Mouse (Mus musculus): ENCODE measurements at regions not wholly inside any gene's neighbourhood (a gene's known extent, or its start where the extent isn't known, plus 50 kb on each side); places are given as distances from the start of the nearest gene placed in this dataset.

GRCm38 (mm10) chr1:27642118-27642517, 954.9 kb upstream of the 4931408C20Rik start:
- DNase-seq (ENCODE audit: low spot score in 2 of 2) = peak; percentile 41 to 47

GRCm38 (mm10) chr1:27629101-27629500, 941.8 kb upstream of the 4931408C20Rik start:
- no peak for DNase-seq (ENCODE audit: low spot score in 2 of 2)

- DNase-seq (ENCODE audit: low spot score in 2 of 2) = no peak
Measured at GRCm38 (mm10) chr1:27616250-27616649, 929.0 kb upstream of the 4931408C20Rik start.

- DNase-seq (ENCODE audit: low spot score in 2 of 2) = peak; percentile 49 to 63
Measured at GRCm38 (mm10) chr1:27608606-27609005, 921.3 kb upstream of the 4931408C20Rik start.

- DNase-seq (ENCODE audit: low spot score in 2 of 2) = no peak
Measured at GRCm38 (mm10) chr1:27578776-27579175, 891.5 kb upstream of the 4931408C20Rik start.

- DNase-seq (ENCODE audit: low spot score in 2 of 2) = no peak
Measured at GRCm38 (mm10) chr1:27559426-27559825, 872.2 kb upstream of the 4931408C20Rik start.

- no peak for DNase-seq (ENCODE audit: low spot score in 2 of 2)
Measured at GRCm38 (mm10) chr1:27510787-27511395, 823.6 kb upstream of the 4931408C20Rik start.

- peak in 1 of 2 experiments; percentile 15 for DNase-seq (ENCODE audit: low spot score in 2 of 2)
Measured at GRCm38 (mm10) chr1:27503807-27504206, 816.5 kb upstream of the 4931408C20Rik start.

GRCm38 (mm10) chr1:27478991-27479390, 791.7 kb upstream of the 4931408C20Rik start:
- peak in 1 of 2 experiments; percentile 20 for DNase-seq (ENCODE audit: low spot score in 2 of 2)

GRCm38 (mm10) chr1:27446069-27446468, 758.8 kb upstream of the 4931408C20Rik start:
- no peak for DNase-seq (ENCODE audit: low spot score in 2 of 2)

All from right cerebral cortex, adult 2 months (tissue).